9 mouse cellular contexts compared by ENCODE assay signal in the genomic region with DNA sequence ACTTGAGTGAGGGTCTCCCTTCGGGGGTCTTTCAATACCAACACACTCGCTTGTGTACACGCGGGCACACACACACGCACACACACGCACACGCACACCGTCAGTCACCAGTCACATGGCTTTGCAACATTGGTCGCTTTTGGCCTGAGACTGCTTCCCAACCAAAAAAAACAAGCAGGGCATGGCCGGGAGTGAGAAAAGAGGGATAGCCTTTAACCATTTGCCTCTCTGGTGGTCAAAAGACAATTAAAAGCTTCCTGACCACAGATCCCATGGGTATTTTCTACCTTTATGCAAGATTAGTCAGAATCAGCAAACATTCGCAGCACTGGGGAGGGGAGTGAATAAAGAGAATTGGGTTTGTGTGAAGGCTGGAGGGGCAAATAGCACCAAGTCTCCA. TPM values are rescaled to one million over a fixed set of nuclear protein-coding genes. Genes with fewer than 3 reads are reported as not detected.
DNase-seq lines count a peak whose midpoint lies in the region; ATAC-seq and TF ChIP-seq lines count a peak whose summit lies in the region.
"Had no signal": no experiment of that assay in that cellular context is flagged by ENCODE, and none has a peak within 500 bp of the region (broad histone marks: within the 10 kb centered on the region; RNA-seq: fewer than 3 reads in every experiment).

Slc7a3 (minus strand) TSS at position 101 of the 400 bp plus-strand sequence.

- WGBS in lung, embryonic 15.5 days = 32% methylated on average over 11 of the region's 11 CpGs
- 33% methylated on average over 11 of the region's 11 CpGs for WGBS in limb, embryonic 10.5 days
- 48% methylated on average over 11 of the region's 11 CpGs for WGBS in neural tube, embryonic 15.5 days

- peak within 1 kb of the TSS; percentile 15; the same call in 1 of the 2 replicates for H3K4me3 ChIP-seq in lung, embryonic 15.5 days
- peak within 1 kb of the TSS; percentile 39 for H3K4me3 ChIP-seq in embryonic fibroblast, embryonic 13.5 days (ENCODE audit: insufficient read depth, low read length)
- peak within 1 kb of the TSS; percentile 44 for H3K4me3 ChIP-seq in limb, embryonic 10.5 days
- peak within 1 kb of the TSS; percentile 34 for H3K4me3 ChIP-seq in neural tube, embryonic 15.5 days (replicated peaks)

- no peak for ATAC-seq in lung, embryonic 15.5 days (ENCODE audit: borderline replicate concordance, extremely low read depth, low FRiP score, low TSS enrichment)
- peak; percentile 28; the same call in 1 of the 2 replicates for ATAC-seq in neural tube, embryonic 15.5 days (ENCODE audit: low FRiP score)

- TF ChIP-seq CTCF in embryonic fibroblast, embryonic 13.5 days (IDR thresholded peaks at IDR 0.05; ENCODE audit: borderline replicate concordance, insufficient read depth, low read length) = no peak

- no peak for DNase-seq in lung, postnatal 10 days
- peak; percentile 30 for DNase-seq in limb, embryonic 10.5 days (ENCODE audit: low spot score)
- DNase-seq in left cerebral cortex, adult 9 months (ENCODE audit: low spot score in 2 of 2) = no peak
- no peak for DNase-seq in ovary, postnatal 36 days (ENCODE audit: low spot score)
- DNase-seq in right cerebral cortex, adult 18-20 months = no peak
- DNase-seq: lung, postnatal 4 days had no signal

- H3K9ac ChIP-seq in lung, embryonic 15.5 days = no peak within 1 kb of the TSS
- H3K9ac ChIP-seq in neural tube, embryonic 15.5 days (replicated peaks) = no peak within 1 kb of the TSS

- H3K36me3 ChIP-seq in lung, embryonic 15.5 days = no peaks in the 10 kb centered on the region
- no peaks in the 10 kb centered on the region for H3K36me3 ChIP-seq in limb, embryonic 10.5 days
- no peaks in the 10 kb centered on the region for H3K36me3 ChIP-seq in neural tube, embryonic 15.5 days

- no peaks in the 10 kb centered on the region for H3K4me1 ChIP-seq in lung, embryonic 15.5 days
- H3K4me1 ChIP-seq in embryonic fibroblast, embryonic 13.5 days (ENCODE audit: control insufficient read depth, insufficient read depth, low read length) = no peaks in the 10 kb centered on the region; the same call in 1 of the 2 replicates
- peaks cover 3% of the 10 kb centered on the region; the same call in 1 of the 2 replicates for H3K4me1 ChIP-seq in limb, embryonic 10.5 days
- no peaks in the 10 kb centered on the region for H3K4me1 ChIP-seq in neural tube, embryonic 15.5 days

- no peak for TF ChIP-seq POLR2A in embryonic fibroblast, embryonic 13.5 days (IDR thresholded peaks at IDR 0.05; ENCODE audit: low read depth, low read length)

- H3K4me2 ChIP-seq in lung, embryonic 15.5 days = peak within 1 kb of the TSS; percentile 49
- H3K4me2 ChIP-seq in neural tube, embryonic 15.5 days = peak within 1 kb of the TSS; percentile 61

- no peak within 1 kb of the TSS for H3K27ac ChIP-seq in lung, embryonic 15.5 days
- H3K27ac ChIP-seq in embryonic fibroblast, embryonic 13.5 days (ENCODE audit: insufficient read depth, low read length) = no peak within 1 kb of the TSS
- no peak within 1 kb of the TSS for H3K27ac ChIP-seq in limb, embryonic 10.5 days
- no peak within 1 kb of the TSS for H3K27ac ChIP-seq in neural tube, embryonic 15.5 days (replicated peaks)

- no peaks in the 10 kb centered on the region for H3K9me3 ChIP-seq in lung, embryonic 15.5 days
- no peaks in the 10 kb centered on the region for H3K9me3 ChIP-seq in limb, embryonic 10.5 days (replicated peaks)
- no peaks in the 10 kb centered on the region for H3K9me3 ChIP-seq in neural tube, embryonic 15.5 days (replicated peaks)

- peaks cover 13% of the 10 kb centered on the region for H3K27me3 ChIP-seq in lung, embryonic 15.5 days
- peaks cover 68% of the 10 kb centered on the region for H3K27me3 ChIP-seq in limb, embryonic 10.5 days (ENCODE audit: low read depth, poor library complexity, severe bottlenecking)
- peaks cover 7% of the 10 kb centered on the region; the same call in 1 of the 2 replicates for H3K27me3 ChIP-seq in neural tube, embryonic 15.5 days (replicated peaks)

RNA-seq across cellular contexts. Expression of gene Slc7a3, which starts in this region (rescaled TPM):
- polyA plus RNA-seq in lung, embryonic 15.5 days (2015; fragmentation: Nextera tagmentation; extraction: Ambion mirVana) = 0.52 and 0.64 TPM in 2 replicates
- 27.7 and 49.1 TPM in 2 replicates for polyA plus RNA-seq in embryonic fibroblast, embryonic 13.5 days (2011; ENCODE audit: insufficient read length, low read depth, missing spikeins)
- 0.65 and 1.1 TPM in 2 replicates for polyA plus RNA-seq in limb, embryonic 10.5 days (2016; fragmentation: Nextera tagmentation; extraction: Ambion mirVana)
- 5.0 and 5.6 TPM in 2 replicates for polyA plus RNA-seq in neural tube, embryonic 15.5 days (2015; fragmentation: Nextera tagmentation; extraction: Ambion mirVana)
